Mouse (Mus musculus) right cerebral cortex, postnatal 10 days (tissue): Measurements from ENCODE around the gene Scgb1b11.
"Not testable (repeated sequence)": the region's sequence is repeated elsewhere in the genome, so short reads cannot be mapped to it uniquely, and the experiment has no call there.

Experiments used
- DNase-seq, 2 experiments: peaks; one replicate each; pipeline ENCODE4 v3.0.0; 2021; ENCODE audit warnings: low spot score in 2 of 2

Scgb1b11 gene

GRCm38 (mm10) chr7:32222540-32222939, at the start of gene Scgb1b11:
Gene Scgb1b11, plus strand, starts transcription at chr7:32222840.
- DNase-seq: not testable (repeated sequence)

DNA sequence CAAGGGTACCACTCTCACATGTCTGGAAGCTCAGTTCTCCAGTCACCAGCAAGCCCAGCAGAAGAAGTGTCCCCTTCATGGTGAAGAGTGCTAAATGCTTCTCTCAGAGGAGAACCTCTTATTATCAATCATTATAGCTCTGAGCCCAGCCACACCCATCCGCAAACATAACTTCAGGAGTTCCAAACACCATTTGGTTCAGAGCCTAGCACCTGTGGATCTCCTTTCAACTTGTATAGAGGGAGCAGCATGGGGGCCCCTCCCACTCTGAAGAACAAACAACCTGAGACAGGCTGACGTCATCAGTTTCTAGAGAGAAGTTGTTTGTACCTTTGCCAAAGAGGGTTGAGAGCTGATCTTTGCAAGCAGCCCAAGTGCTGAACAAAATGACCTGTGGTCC, 11.6 kb upstream of the Scgb1b11 start, which contains the start of gene Scgb2b11:
Scgb2b11 (minus strand) TSS at position 101 of the 400 bp plus-strand sequence.
- not testable (repeated sequence) for DNase-seq
